Mouse (Mus musculus) MEL (cell line): ENCODE measurements at regions not wholly inside any gene's neighbourhood (a gene's known extent, or its start where the extent isn't known, plus 50 kb on each side); places are given as distances from the start of the nearest gene placed in this dataset.

ENCODE experiments used
- DNase-seq: peaks from one replicate; pipeline ENCODE4 v3.0.0; 2011; ENCODE audit warnings: low read depth, low spot score
- H3K27ac ChIP-seq: 2 replicates; pipeline ENCODE4 v1.5.1; 2012; ENCODE audit warnings: low read depth, mild to moderate bottlenecking, control low read depth, low read length, moderate library complexity; ENCODE audit not compliant: control insufficient read depth
- H3K27me3 ChIP-seq, 2 experiments: fragments of 150-350 bp in 1 of 2; sonication (generic) in 1 of 2; 2 replicates each; pipeline ENCODE4 v1.6.1; 2012; ENCODE audit warnings: low read length in 2 of 2, mild to moderate bottlenecking in 2 of 2, improper control_type of control experiment in 1 of 2, moderate library complexity in 1 of 2; ENCODE audit not compliant: insufficient read depth in 2 of 2, control insufficient read depth in 1 of 2
- H3K36me3 ChIP-seq, 2 experiments: 2 replicates each; pipeline ENCODE4 v1.6.1; 2012 to 2014; ENCODE audit warnings: low read length in 2 of 2, improper control_type of control experiment in 1 of 2, inconsistent platforms in 1 of 2, mild to moderate bottlenecking in 1 of 2; ENCODE audit not compliant: insufficient read depth in 2 of 2, control insufficient read depth in 1 of 2
- H3K4me1 ChIP-seq, 2 experiments: fragments of 150-350 bp in 1 of 2; sonication (generic) in 1 of 2; 2 replicates each; pipeline ENCODE4 v1.6.1; 2012; ENCODE audit warnings: low read length in 2 of 2, improper control_type of control experiment in 1 of 2, mild to moderate bottlenecking in 1 of 2; ENCODE audit not compliant: insufficient read depth in 2 of 2, control insufficient read depth in 1 of 2
- H3K4me3 ChIP-seq, 2 experiments: fragments of 150-350 bp in 1 of 2; sonication (generic) in 1 of 2; 2 replicates each; pipeline ENCODE4 v1.5.1; 2012; ENCODE audit warnings: low read depth in 2 of 2, low read length in 2 of 2, mild to moderate bottlenecking in 2 of 2, moderate library complexity in 2 of 2, control low read depth in 1 of 2, improper control_type of control experiment in 1 of 2; ENCODE audit not compliant: control insufficient read depth in 1 of 2, insufficient read depth in 1 of 2
- H3K79me2 ChIP-seq: 2 replicates; pipeline ENCODE4 v1.6.1; 2012; ENCODE audit warnings: mild to moderate bottlenecking, low read length, moderate library complexity; ENCODE audit not compliant: control insufficient read depth, poor library complexity, insufficient read depth
- H3K9ac ChIP-seq: 2 replicates; pipeline ENCODE4 v1.6.1; 2012; ENCODE audit warnings: low read depth, mild to moderate bottlenecking, control low read depth, low read length, moderate library complexity; ENCODE audit not compliant: control insufficient read depth, poor library complexity, severe bottlenecking
- H3K9me3 ChIP-seq: fragments of 150-350 bp; sonication (generic); replicated peaks from 2 replicates; pipeline ENCODE4 v1.6.1; 2012; ENCODE audit warnings: mild to moderate bottlenecking, low read length, improper control_type of control experiment, moderate library complexity; ENCODE audit not compliant: insufficient read depth
- BHLHE40 ChIP-seq: IDR thresholded peaks from 2 replicates; pipeline ENCODE4 v1.6.1; 2012; ENCODE audit warnings: low read depth, mild to moderate bottlenecking, inconsistent platforms, low read length, improper control_type of control experiment, borderline replicate concordance
- CHD2 ChIP-seq: IDR thresholded peaks from 2 replicates; pipeline ENCODE4 v1.6.1; 2011; ENCODE audit warnings: low read length, improper control_type of control experiment
- CTCF ChIP-seq, 3 experiments: IDR thresholded peaks in 2 of 3; conservative IDR thresholded peaks in 1 of 3; 2 replicates each; pipeline ENCODE4 v1.5.1; 2011 to 2012; ENCODE audit warnings: low read length in 3 of 3, low read depth in 2 of 3, mild to moderate bottlenecking in 2 of 3, improper control_type of control experiment in 1 of 3, inconsistent platforms in 1 of 3, mixed read lengths in 1 of 3, moderate library complexity in 1 of 3; ENCODE audit not compliant: control insufficient read depth in 1 of 3, insufficient read depth in 1 of 3, poor library complexity in 1 of 3, severe bottlenecking in 1 of 3
- E2F4 ChIP-seq: IDR thresholded peaks from 2 replicates; pipeline ENCODE4 v1.6.1; 2011; ENCODE audit warnings: low read depth, low read length, improper control_type of control experiment, borderline replicate concordance
- EP300 ChIP-seq, 2 experiments: IDR thresholded peaks; 2 replicates each; pipeline ENCODE4 v1.6.1; 2011; ENCODE audit warnings: improper control_type of control experiment in 2 of 2, low read length in 2 of 2, low read depth in 1 of 2, mild to moderate bottlenecking in 1 of 2
- ETS1 ChIP-seq: IDR thresholded peaks from 2 replicates; pipeline ENCODE4 v1.6.1; 2012; ENCODE audit warnings: low read depth, mild to moderate bottlenecking, inconsistent platforms, low read length, improper control_type of control experiment, moderate library complexity
- GABPA ChIP-seq: IDR thresholded peaks from 2 replicates; pipeline ENCODE4 v1.6.1; 2012; ENCODE audit warnings: low read depth, mild to moderate bottlenecking, inconsistent platforms, low read length, improper control_type of control experiment, moderate library complexity
- GATA1 ChIP-seq: IDR thresholded peaks from 2 replicates; pipeline ENCODE4 v1.6.1; 2011; ENCODE audit warnings: low read depth, low read length, improper control_type of control experiment
- HCFC1 ChIP-seq: IDR thresholded peaks from 2 replicates; pipeline ENCODE4 v1.6.1; 2012; ENCODE audit warnings: low read depth, mild to moderate bottlenecking, inconsistent platforms, low read length, improper control_type of control experiment, moderate library complexity
- JUND ChIP-seq: IDR thresholded peaks from 2 replicates; pipeline ENCODE4 v1.6.1; 2011; ENCODE audit warnings: low read depth, mild to moderate bottlenecking, improper control_type of control experiment, low read length
- KAT2A ChIP-seq: conservative IDR thresholded peaks from 2 replicates; pipeline ENCODE4 v1.6.1; 2012; ENCODE audit warnings: low read depth, low read length, improper control_type of control experiment, inconsistent platforms
- MAFK ChIP-seq: IDR thresholded peaks from 2 replicates; pipeline ENCODE4 v1.6.1; 2011; ENCODE audit warnings: low read depth, mild to moderate bottlenecking, low read length, improper control_type of control experiment, borderline replicate concordance
- MAZ ChIP-seq: IDR thresholded peaks from 2 replicates; pipeline ENCODE4 v1.6.1; 2012; ENCODE audit warnings: low read depth, mild to moderate bottlenecking, inconsistent platforms, low read length, improper control_type of control experiment
- MEF2A ChIP-seq: IDR thresholded peaks from 2 replicates; pipeline ENCODE4 v1.6.1; 2014; ENCODE audit warnings: low read depth, mild to moderate bottlenecking, inconsistent platforms, low read length, improper control_type of control experiment; ENCODE audit not compliant: poor library complexity, insufficient replicate concordance, severe bottlenecking; ENCODE audit errors: extremely low read depth
- MXI1 ChIP-seq: IDR thresholded peaks from 2 replicates; pipeline ENCODE4 v1.6.1; 2011; ENCODE audit warnings: mild to moderate bottlenecking, low read depth, low read length, improper control_type of control experiment
- MYC ChIP-seq: IDR thresholded peaks from 2 replicates; pipeline ENCODE4 v1.6.1; 2011; ENCODE audit warnings: low read depth, mild to moderate bottlenecking, low read length, improper control_type of control experiment, moderate library complexity
- NELFE ChIP-seq: IDR thresholded peaks from 2 replicates; pipeline ENCODE4 v1.6.1; 2011; ENCODE audit warnings: low read depth, low read length, improper control_type of control experiment
- POLR2A ChIP-seq, 2 experiments: IDR thresholded peaks; 2 replicates each; pipeline ENCODE4 v1.6.1; 2011 to 2012; ENCODE audit warnings: low read length in 2 of 2, mild to moderate bottlenecking in 2 of 2, control low read depth in 1 of 2, improper control_type of control experiment in 1 of 2, low read depth in 1 of 2, moderate library complexity in 1 of 2; ENCODE audit not compliant: control insufficient read depth in 1 of 2, insufficient read depth in 1 of 2, poor library complexity in 1 of 2
- POLR2AphosphoS2 ChIP-seq: IDR thresholded peaks from 2 replicates; pipeline ENCODE4 v1.6.1; 2011; ENCODE audit warnings: low read length, improper control_type of control experiment
- POLR2AphosphoS5 ChIP-seq: IDR thresholded peaks from 2 replicates; pipeline ENCODE4 v1.6.1; 2012; ENCODE audit warnings: low read depth, borderline replicate concordance, mild to moderate bottlenecking, inconsistent platforms, low read length, moderate library complexity, mixed read lengths
- RAD21 ChIP-seq: IDR thresholded peaks from 2 replicates; pipeline ENCODE4 v1.6.1; 2011; ENCODE audit warnings: mild to moderate bottlenecking, low read depth, low read length, improper control_type of control experiment
- RCOR1 ChIP-seq: IDR thresholded peaks from 2 replicates; pipeline ENCODE4 v1.6.1; 2012; ENCODE audit warnings: low read depth, mild to moderate bottlenecking, inconsistent platforms, low read length, improper control_type of control experiment
- SIN3A ChIP-seq: IDR thresholded peaks from 2 replicates; pipeline ENCODE4 v1.6.1; 2012; ENCODE audit warnings: low read length, improper control_type of control experiment, inconsistent platforms
- SMC3 ChIP-seq: IDR thresholded peaks from 2 replicates; pipeline ENCODE4 v1.6.1; 2011; ENCODE audit warnings: low read depth, low read length, improper control_type of control experiment
- TBP ChIP-seq: IDR thresholded peaks from 2 replicates; pipeline ENCODE4 v1.8.0; 2011; ENCODE audit warnings: low read depth, low read length, improper control_type of control experiment
- USF1 ChIP-seq: IDR thresholded peaks from 2 replicates; pipeline ENCODE4 v1.6.1; 2014; ENCODE audit warnings: low read depth, mild to moderate bottlenecking, inconsistent platforms, low read length, improper control_type of control experiment, moderate library complexity
- ZC3H11A ChIP-seq: IDR thresholded peaks from 2 replicates; pipeline ENCODE4 v1.6.1; 2012; ENCODE audit warnings: low read depth, mild to moderate bottlenecking, inconsistent platforms, low read length, improper control_type of control experiment
- ZKSCAN1 ChIP-seq: IDR thresholded peaks from 2 replicates; pipeline ENCODE4 v1.6.1; 2012; ENCODE audit warnings: low read depth, mild to moderate bottlenecking, inconsistent platforms, low read length, improper control_type of control experiment, moderate library complexity
- ZMIZ1 ChIP-seq: IDR thresholded peaks from 2 replicates; pipeline ENCODE4 v1.6.1; 2012; ENCODE audit warnings: low read depth, mild to moderate bottlenecking, inconsistent platforms, low read length, improper control_type of control experiment, moderate library complexity
- ZNF384 ChIP-seq: IDR thresholded peaks from 2 replicates; pipeline ENCODE4 v1.6.1; 2012; ENCODE audit warnings: low read depth, mild to moderate bottlenecking, inconsistent platforms, low read length, improper control_type of control experiment

GRCm38 (mm10) chr4:72400759-72401158 lies 200.0 kb upstream of the Tle1 start:
- no peak overlapping the region for H3K27ac ChIP-seq
- H3K27me3 ChIP-seq = no peaks in the 10 kb centered on the region
- H3K4me3 ChIP-seq = no peak overlapping the region
- no peak for DNase-seq
- no peak overlapping the region for H3K9ac ChIP-seq
- H3K9me3 ChIP-seq = no peaks in the 10 kb centered on the region
- H3K79me2 ChIP-seq = no peaks in the 10 kb centered on the region
- H3K36me3 ChIP-seq = no peaks in the 10 kb centered on the region
- no peaks in the 10 kb centered on the region for H3K4me1 ChIP-seq
- TF ChIP-seq ZC3H11A = no peak
- no peak for TF ChIP-seq EP300 (IDR thresholded peaks at IDR 0.05; ENCODE audit: low read depth in 1 of 2, low read length in 2 of 2)
- no peak for TF ChIP-seq JUND
- no peak for TF ChIP-seq NELFE
- TF ChIP-seq ETS1 = no peak
- no peak for TF ChIP-seq ZMIZ1
- no peak for TF ChIP-seq POLR2AphosphoS2
- no peak for TF ChIP-seq KAT2A
- no peak for TF ChIP-seq E2F4
- TF ChIP-seq MEF2A = no peak
- TF ChIP-seq HCFC1 = no peak
- no peak for TF ChIP-seq MYC
- TF ChIP-seq RAD21 = no peak
- no peak for TF ChIP-seq ZKSCAN1
- TF ChIP-seq MAFK = no peak
- no peak for TF ChIP-seq SIN3A
- no peak for TF ChIP-seq MAZ
- no peak for TF ChIP-seq RCOR1
- TF ChIP-seq GATA1 = no peak
- no peak for TF ChIP-seq CHD2

GRCm38 (mm10) chr4:72391887-72392435 lies 191.2 kb upstream of the Tle1 start:
- TF ChIP-seq RAD21 = no peak
- no peak for TF ChIP-seq TBP
- TF ChIP-seq BHLHE40 = no peak
- no peak for TF ChIP-seq ZC3H11A
- no peak for TF ChIP-seq CTCF (IDR thresholded peaks at IDR 0.05 in 2 of 3, conservative IDR thresholded peaks at IDR 0.05 in 1 of 3; ENCODE audit: control insufficient read depth in 1 of 3, insufficient read depth in 1 of 3, low read depth in 2 of 3, low read length in 3 of 3, poor library complexity in 1 of 3, severe bottlenecking in 1 of 3)
- no peak for TF ChIP-seq USF1
- no peak for TF ChIP-seq SMC3
- no peak for TF ChIP-seq MAZ
- no peak for TF ChIP-seq MEF2A
- no peak for TF ChIP-seq POLR2AphosphoS2
- no peak for TF ChIP-seq KAT2A
- TF ChIP-seq GABPA = no peak
- TF ChIP-seq MXI1 = no peak
- no peak for TF ChIP-seq HCFC1
- TF ChIP-seq ZNF384 = no peak
- TF ChIP-seq POLR2AphosphoS5 = no peak
- no peak for TF ChIP-seq SIN3A
- TF ChIP-seq MYC = no peak
- no peak for TF ChIP-seq MAFK
- TF ChIP-seq POLR2A (IDR thresholded peaks at IDR 0.05; ENCODE audit: control insufficient read depth in 1 of 2, insufficient read depth in 1 of 2, low read depth in 1 of 2, low read length in 2 of 2, poor library complexity in 1 of 2) = no peak
- Histone ChIP-seq H3K9me3 (no peaks in the 10 kb centered on the region), H3K4me3 (no peak overlapping the region)

More at GRCm38 (mm10) chr4:72391887-72392435, 191.2 kb upstream of the Tle1 start:
- no peaks in the 10 kb centered on the region for H3K27me3 ChIP-seq
- no peak overlapping the region for H3K9ac ChIP-seq
- no peak for DNase-seq
- no peaks in the 10 kb centered on the region for H3K4me1 ChIP-seq
- no peaks in the 10 kb centered on the region for H3K79me2 ChIP-seq
- no peaks in the 10 kb centered on the region for H3K36me3 ChIP-seq
- no peak overlapping the region for H3K27ac ChIP-seq
